Mouse (Mus musculus): ENCODE results near the gene Cpa2.

DNA sequence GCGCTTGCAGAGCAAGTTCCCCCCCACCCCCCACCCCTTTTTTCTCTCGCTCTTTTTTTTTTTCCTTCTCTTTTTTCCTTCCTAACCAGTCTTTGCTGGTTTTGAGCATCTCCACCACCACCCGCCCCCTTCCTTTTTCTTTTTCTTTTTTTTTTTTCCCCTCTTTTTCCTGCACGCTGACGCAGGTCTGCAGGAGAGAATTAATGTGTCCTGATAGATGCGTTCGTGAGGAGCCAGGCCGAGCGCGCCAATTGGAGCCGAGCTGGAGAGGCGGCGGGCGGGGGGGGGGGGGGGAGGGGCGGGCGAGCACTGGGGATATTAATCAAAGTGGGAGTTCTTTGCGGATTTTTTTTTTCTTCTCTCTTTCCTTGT lies 5.9 kb downstream of the Cpa2 start:
- TF ChIP-seq CTCF (IDR thresholded peaks at IDR 0.05; ENCODE audit: borderline replicate concordance, control insufficient read depth, extremely low read depth, insufficient read depth, low read length, poor library complexity) (no peak), POLR2A (IDR thresholded peaks at IDR 0.05; ENCODE audit: control insufficient read depth, extremely low read depth, insufficient read depth, low read length, poor library complexity) (no peak)

All from thymus, adult 2 months (tissue).